Mouse (Mus musculus) embryonic facial prominence, embryonic 12.5 days (tissue): ENCODE data around the gene Nrxn1. TPM values are rescaled to one million over a fixed set of nuclear protein-coding genes. Genes with fewer than 3 reads are reported as not detected.
"Not testable (repeated sequence)": the region's sequence is repeated elsewhere in the genome, so short reads cannot be mapped to it uniquely, and the experiment has no call there.

ENCODE experiments used
- ATAC-seq: fragments of 200-750 bp; cut with Nextera tagmentation; 2 replicates; pipeline ENCODE4 v1.8.0; 2017; ENCODE audit not compliant: insufficient number of reproducible peaks, insufficient read depth, low FRiP score, low TSS enrichment
- H3K27ac ChIP-seq: fragments of 300-500 bp; sonication (generic); 2 replicates; pipeline ENCODE4 v1.5.1; 2016; ENCODE audit warnings: mild to moderate bottlenecking
- H3K27me3 ChIP-seq: fragments of 300-500 bp; sonication (generic); 2 replicates; pipeline ENCODE4 v1.6.1; 2016; ENCODE audit warnings: mild to moderate bottlenecking, moderate library complexity
- H3K36me3 ChIP-seq: fragments of 300-500 bp; sonication (generic); 2 replicates; pipeline ENCODE4 v1.6.1; 2016; ENCODE audit warnings: mild to moderate bottlenecking
- H3K4me1 ChIP-seq: fragments of 300-500 bp; sonication (generic); 2 replicates; pipeline ENCODE4 v1.6.1; 2016
- H3K4me2 ChIP-seq: fragments of 300-500 bp; sonication (generic); replicated peaks from 2 replicates; pipeline ENCODE4 v1.6.1; 2016; ENCODE audit warnings: mild to moderate bottlenecking, moderate library complexity
- H3K4me3 ChIP-seq: fragments of 300-500 bp; sonication (generic); 2 replicates; pipeline ENCODE4 v1.5.1; 2016; ENCODE audit warnings: mild to moderate bottlenecking
- H3K9ac ChIP-seq: fragments of 300-500 bp; sonication (generic); 2 replicates; pipeline ENCODE4 v1.6.1; 2016; ENCODE audit warnings: mild to moderate bottlenecking, moderate library complexity
- H3K9me3 ChIP-seq: fragments of 300-500 bp; sonication (generic); 2 replicates; pipeline ENCODE4 v1.6.1; 2016; ENCODE audit warnings: mild to moderate bottlenecking, moderate library complexity
- WGBS: fragments of 180-500 bp; shearing (Covaris S2); methylation state at CpG from one replicate; pipeline ENCODE4 v1.1.7; 2016; 5-methylcytosine and 5-hydroxymethylcytosine counted together
- polyA plus RNA-seq: library from polyadenylated mRNA; unstranded; fragments of >200 nt; fragmentation: Nextera tagmentation; extraction: Ambion mirVana; gene quantifications from 2 replicates; pipeline ENCODE4 v1.2.1, GENCODE M21; 2016

Nrxn1 gene
- polyA plus RNA-seq, 1 experiment from 2014 or later = 11.6 TPM

DNA sequence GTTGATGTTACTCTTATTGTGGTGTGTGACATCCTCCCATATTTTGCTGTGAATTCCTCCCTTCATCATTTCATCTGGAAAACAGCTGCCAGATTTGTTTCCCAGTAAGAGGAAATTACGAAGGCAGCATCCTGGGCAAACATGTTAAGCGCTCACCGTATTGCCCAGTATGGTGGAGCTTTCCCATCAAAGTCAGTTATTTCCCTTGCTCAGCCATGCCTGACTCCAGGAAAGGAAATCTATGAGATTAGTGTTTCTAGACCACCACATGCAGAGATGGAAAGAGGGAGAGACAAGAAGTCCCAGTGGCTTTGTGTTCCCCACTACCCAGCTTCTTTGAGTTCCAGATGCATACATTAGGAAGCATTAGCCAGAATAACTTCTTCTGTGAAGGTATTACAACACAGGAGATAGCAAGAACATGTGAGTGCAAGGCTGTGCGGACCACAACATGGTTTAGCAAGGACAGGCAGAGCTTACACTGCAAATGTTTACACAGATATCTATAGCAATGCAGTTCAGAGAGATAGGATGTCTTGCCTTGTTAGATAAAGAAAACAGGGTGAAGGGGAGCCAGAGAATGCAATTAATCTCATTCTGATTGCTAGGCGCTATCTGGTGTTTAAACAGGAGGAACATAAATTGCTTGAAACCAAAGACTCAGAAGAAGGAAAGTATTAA, 839.3 kb downstream of the Nrxn1 start:
- WGBS = 55% methylated on average over 5 of the region's 5 CpGs
- no peaks in the 10 kb centered on the region for H3K36me3 ChIP-seq
- no peaks in the 10 kb centered on the region for H3K9me3 ChIP-seq
- no peak overlapping the region for H3K27ac ChIP-seq
- no peak for ATAC-seq
- no peaks in the 10 kb centered on the region for H3K27me3 ChIP-seq
- H3K4me3 ChIP-seq = no peak overlapping the region
- no peaks in the 10 kb centered on the region for H3K4me1 ChIP-seq
- H3K4me2 ChIP-seq = no peak overlapping the region
- no peak overlapping the region for H3K9ac ChIP-seq

DNA sequence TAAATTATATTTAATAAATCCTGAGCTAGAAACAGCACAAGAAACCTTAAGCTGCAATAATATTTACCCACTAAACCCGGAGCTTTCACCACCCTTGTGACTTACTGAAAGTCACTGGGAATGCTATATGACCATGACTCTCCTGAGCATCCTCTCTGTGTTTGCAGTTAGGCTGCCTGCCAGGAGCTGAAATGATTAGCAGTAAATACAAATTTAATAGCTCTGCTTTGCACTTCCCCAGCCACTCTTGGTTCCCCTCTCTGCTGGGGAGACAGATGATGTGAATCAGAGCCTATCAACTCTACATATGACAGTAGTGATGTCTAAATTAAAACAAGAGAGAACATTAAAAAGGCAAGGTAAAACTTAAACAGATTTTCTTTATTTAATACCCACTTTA, 840.7 kb downstream of the Nrxn1 start:
- H3K9ac ChIP-seq = no peak overlapping the region
- no peak for ATAC-seq
- H3K27ac ChIP-seq = no peak overlapping the region
- no peaks in the 10 kb centered on the region for H3K9me3 ChIP-seq
- no peaks in the 10 kb centered on the region for H3K4me1 ChIP-seq
- no peak overlapping the region for H3K4me3 ChIP-seq
- H3K27me3 ChIP-seq = no peaks in the 10 kb centered on the region
- H3K36me3 ChIP-seq = no peaks in the 10 kb centered on the region
- 56% methylated on average over 1 of the region's 1 CpGs for WGBS
- H3K4me2 ChIP-seq = no peak overlapping the region

DNA sequence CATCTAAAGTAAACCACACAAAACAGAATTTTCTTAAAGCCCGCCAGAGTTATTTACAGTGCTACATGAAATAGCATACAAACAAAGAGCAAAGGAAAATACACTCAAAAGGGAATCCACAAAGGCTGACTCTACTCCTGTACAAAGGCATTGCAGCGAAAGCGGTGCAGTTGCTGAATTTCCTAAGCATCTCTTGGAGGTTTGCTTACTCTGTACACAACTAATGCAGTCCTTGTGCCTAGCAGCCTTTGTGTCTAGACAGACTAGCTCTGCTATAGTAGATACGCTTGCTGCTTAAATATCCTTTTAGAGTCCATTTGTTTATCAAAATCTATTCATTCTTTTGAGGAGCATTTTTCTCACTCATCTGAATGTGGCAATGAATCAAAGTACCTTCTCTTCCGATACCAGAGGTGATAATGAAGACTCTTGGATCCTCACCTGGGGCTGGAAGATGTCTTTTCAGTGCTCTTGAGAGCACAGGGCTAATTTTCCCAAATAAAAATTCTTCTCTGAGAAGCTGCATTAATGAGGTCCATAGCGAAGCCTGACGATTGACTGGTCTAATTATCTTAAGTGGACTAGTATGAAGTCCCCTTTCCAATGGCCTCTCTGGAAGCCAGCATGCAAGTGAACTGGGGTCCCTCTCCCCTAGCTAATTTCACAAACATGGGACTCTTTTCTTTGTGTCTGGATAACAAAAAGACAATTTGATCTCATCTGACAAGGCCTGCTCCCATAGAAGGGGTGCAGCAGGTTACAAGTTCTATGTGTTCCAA, 845.6 kb downstream of the Nrxn1 start:
- WGBS = 86% methylated on average over 7 of the region's 7 CpGs
- no peak overlapping the region for H3K9ac ChIP-seq
- no peaks in the 10 kb centered on the region for H3K27me3 ChIP-seq
- no peaks in the 10 kb centered on the region for H3K4me1 ChIP-seq
- H3K4me3 ChIP-seq = no peak overlapping the region
- H3K27ac ChIP-seq = no peak overlapping the region
- no peak for ATAC-seq
- no peaks in the 10 kb centered on the region for H3K36me3 ChIP-seq
- no peak overlapping the region for H3K4me2 ChIP-seq
- no peaks in the 10 kb centered on the region for H3K9me3 ChIP-seq

DNA sequence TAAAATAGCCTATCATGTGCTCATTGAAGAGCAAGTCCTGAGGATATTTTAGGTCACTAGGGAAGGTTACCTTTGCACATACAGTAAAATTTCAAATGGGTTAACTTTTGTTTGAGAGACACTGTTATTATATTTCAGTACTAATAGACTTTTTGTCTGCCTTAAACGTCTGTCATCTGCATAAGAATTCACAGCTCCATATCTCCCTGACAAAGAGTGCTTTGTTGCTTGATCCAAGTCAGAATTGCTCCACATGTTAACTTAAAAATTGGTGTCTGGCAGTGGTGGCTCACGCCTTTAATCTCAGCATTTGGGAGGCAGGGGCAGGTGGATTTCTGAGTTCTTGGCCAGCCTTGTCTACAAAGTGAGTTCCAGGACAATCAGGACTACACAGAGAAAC, 848.5 kb downstream of the Nrxn1 start:
- WGBS = 51% methylated on average over 2 of the region's 2 CpGs
- no peaks in the 10 kb centered on the region for H3K27me3 ChIP-seq
- no peak for ATAC-seq

DNA sequence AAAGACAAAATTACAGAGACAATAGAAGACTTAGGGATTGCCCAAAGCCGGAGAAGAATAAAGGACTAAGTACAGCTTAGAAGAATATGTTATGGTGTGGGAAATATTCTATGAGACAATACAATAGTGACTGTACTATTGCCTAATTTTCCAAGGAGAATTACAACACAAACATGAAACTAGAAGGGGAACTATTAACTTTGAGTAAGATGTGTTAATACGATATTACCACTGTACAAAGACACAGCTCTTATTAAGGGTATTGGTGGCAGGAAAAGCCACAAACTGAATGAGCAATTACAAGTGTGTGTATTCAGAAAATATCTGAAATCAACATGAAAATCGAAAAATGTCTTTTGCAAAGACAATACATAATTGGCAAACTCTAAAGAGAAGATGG, 853.9 kb downstream of the Nrxn1 start:
- no peaks in the 10 kb centered on the region for H3K36me3 ChIP-seq
- 78% methylated on average over 3 of the region's 3 CpGs for WGBS
- no peak overlapping the region for H3K9ac ChIP-seq
- H3K27me3 ChIP-seq = no peaks in the 10 kb centered on the region
- H3K4me3 ChIP-seq = no peak overlapping the region
- H3K9me3 ChIP-seq = no peaks in the 10 kb centered on the region
- no peaks in the 10 kb centered on the region for H3K4me1 ChIP-seq
- H3K4me2 ChIP-seq = no peak overlapping the region
- no peak for ATAC-seq
- no peak overlapping the region for H3K27ac ChIP-seq

More for the DNA sequence above, 848.5 kb downstream of the Nrxn1 start:
- Histone ChIP-seq H3K4me2 (no peak overlapping the region), H3K36me3 (no peaks in the 10 kb centered on the region), H3K4me3 (no peak overlapping the region), H3K9ac (no peak overlapping the region), H3K27ac (no peak overlapping the region), H3K9me3 (no peaks in the 10 kb centered on the region), H3K4me1 (no peaks in the 10 kb centered on the region)

DNA sequence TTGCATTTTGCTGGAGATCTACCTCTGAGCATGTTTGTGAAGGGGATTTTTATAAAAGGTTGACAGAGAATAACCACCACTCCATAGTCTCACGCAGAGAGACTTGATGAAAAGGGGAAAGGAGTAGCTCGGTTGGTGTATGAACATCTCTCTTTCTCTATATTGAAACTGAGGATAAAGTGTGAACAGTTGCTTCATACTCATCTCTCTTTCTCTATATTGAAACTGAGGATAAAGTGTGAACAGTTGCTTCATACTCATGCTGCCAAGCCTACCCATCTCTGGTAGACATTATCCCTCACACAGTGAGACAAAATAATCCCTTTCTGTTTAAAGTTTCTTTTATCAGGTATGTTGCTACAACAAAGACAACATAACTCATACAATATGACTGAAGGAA, 854.4 kb downstream of the Nrxn1 start:
- H3K27me3 ChIP-seq = no peaks in the 10 kb centered on the region
- no peak overlapping the region for H3K4me2 ChIP-seq
- ATAC-seq = no peak
- H3K36me3 ChIP-seq = no peaks in the 10 kb centered on the region
- WGBS = 97% methylated on average over 2 of the region's 2 CpGs
- H3K9me3 ChIP-seq = no peaks in the 10 kb centered on the region
- H3K27ac ChIP-seq = no peak overlapping the region
- no peak overlapping the region for H3K4me3 ChIP-seq
- no peaks in the 10 kb centered on the region for H3K4me1 ChIP-seq
- H3K9ac ChIP-seq = no peak overlapping the region

DNA sequence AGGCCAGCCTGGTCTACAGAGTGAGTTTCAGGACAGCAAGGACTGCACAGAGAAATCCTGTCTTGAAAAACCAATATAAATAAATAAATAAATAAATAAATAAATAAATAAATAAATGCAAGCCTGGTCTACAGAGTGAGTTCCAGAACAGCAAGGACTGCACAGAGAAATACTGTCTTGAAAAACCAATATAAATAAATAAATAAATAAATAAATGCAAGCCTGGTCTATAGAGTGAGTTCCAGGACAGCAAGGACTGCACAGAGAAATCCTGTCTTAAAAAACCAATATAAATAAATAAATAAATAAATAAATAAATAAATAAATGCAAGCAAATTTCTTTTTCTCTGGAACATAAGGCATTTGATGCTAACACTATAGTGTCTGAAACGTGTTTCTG, 857.2 kb downstream of the Nrxn1 start:
- not testable (repeated sequence) for H3K9ac ChIP-seq, H3K4me3 ChIP-seq, H3K9me3 ChIP-seq, H3K27ac ChIP-seq, H3K4me1 ChIP-seq, H3K27me3 ChIP-seq, H3K36me3 ChIP-seq, ATAC-seq, H3K4me2 ChIP-seq
- WGBS = 82% methylated on average over 1 of the region's 1 CpGs

DNA sequence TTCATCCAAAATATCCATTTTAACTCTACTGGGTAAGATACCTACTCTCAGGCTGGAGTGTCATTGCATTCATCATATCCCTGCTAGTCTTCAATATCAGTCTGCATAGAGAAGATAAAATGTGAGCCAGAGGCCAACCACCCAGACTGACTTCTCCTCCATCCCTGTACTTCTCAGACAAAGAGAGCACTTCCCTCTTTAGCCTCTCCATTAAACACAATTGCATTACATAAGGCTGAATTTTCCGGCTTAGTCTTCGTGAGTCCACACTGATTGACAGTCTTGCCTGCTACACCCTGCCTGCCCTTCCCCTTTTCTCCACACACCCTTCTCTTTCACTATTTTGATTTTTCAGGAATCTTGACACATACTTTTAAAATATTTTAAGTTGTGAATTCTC, 858.1 kb downstream of the Nrxn1 start:
- ATAC-seq = no peak
- 76% methylated on average over 2 of the region's 2 CpGs for whole genome bisulfite sequencing

DNA sequence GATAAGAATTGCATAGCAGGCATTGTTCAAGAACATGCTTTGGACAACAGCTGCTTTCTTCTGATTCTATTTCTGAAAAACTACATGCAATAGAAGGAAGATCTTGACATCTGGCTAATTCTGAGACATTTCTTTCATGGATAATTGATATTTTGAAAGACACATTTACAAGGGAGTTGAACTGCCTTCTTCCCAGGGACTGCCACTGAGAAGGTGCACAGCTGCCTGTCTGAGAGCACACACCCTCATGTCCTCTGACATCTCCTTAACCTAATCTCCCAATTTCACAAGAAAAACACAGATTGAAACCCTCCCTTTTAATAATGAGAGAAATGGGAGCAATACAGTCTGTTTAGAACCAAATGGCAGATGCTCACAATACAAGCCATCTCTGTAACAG, 884.3 kb downstream of the Nrxn1 start:
- ATAC-seq = no peak
- H3K9ac ChIP-seq = no peak overlapping the region
- H3K9me3 ChIP-seq = no peaks in the 10 kb centered on the region
- no peaks in the 10 kb centered on the region for H3K4me1 ChIP-seq
- H3K27me3 ChIP-seq = no peaks in the 10 kb centered on the region
- H3K27ac ChIP-seq = no peak overlapping the region
- H3K36me3 ChIP-seq = no peaks in the 10 kb centered on the region
- H3K4me2 ChIP-seq = no peak overlapping the region
- no peak overlapping the region for H3K4me3 ChIP-seq

More for the DNA sequence above, 858.1 kb downstream of the Nrxn1 start:
- Histone ChIP-seq H3K27ac (no peak overlapping the region), H3K4me1 (no peaks in the 10 kb centered on the region), H3K9me3 (no peaks in the 10 kb centered on the region), H3K27me3 (no peaks in the 10 kb centered on the region), H3K4me3 (no peak overlapping the region), H3K36me3 (no peaks in the 10 kb centered on the region), H3K4me2 (no peak overlapping the region), H3K9ac (no peak overlapping the region)

DNA sequence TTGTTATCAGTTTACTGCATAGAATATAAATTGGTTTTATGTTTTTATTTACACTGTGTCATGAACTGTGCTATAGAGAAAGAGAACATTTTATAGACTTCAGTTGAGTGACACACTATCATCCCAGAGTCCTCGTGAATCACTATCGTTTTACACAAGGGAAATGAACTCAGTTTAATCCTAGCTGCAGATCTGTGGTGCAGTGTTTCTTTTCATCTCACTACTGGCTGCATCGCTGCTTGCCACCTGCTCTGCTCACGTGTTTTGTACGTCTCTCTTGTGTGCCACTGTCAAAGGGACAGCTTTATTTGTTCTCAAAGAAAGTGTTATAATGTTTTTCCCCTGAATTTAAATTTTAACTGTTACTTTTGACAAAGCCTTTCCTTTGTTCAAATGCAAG, 885.3 kb downstream of the Nrxn1 start:
- H3K4me1 ChIP-seq = no peaks in the 10 kb centered on the region
- no peaks in the 10 kb centered on the region for H3K9me3 ChIP-seq
- no peak overlapping the region for H3K4me2 ChIP-seq
- WGBS = 72% methylated on average over 5 of the region's 5 CpGs
- no peak overlapping the region for H3K9ac ChIP-seq
- no peaks in the 10 kb centered on the region for H3K36me3 ChIP-seq
- no peak for ATAC-seq
- H3K27ac ChIP-seq = no peak overlapping the region
- no peak overlapping the region for H3K4me3 ChIP-seq
- no peaks in the 10 kb centered on the region for H3K27me3 ChIP-seq

DNA sequence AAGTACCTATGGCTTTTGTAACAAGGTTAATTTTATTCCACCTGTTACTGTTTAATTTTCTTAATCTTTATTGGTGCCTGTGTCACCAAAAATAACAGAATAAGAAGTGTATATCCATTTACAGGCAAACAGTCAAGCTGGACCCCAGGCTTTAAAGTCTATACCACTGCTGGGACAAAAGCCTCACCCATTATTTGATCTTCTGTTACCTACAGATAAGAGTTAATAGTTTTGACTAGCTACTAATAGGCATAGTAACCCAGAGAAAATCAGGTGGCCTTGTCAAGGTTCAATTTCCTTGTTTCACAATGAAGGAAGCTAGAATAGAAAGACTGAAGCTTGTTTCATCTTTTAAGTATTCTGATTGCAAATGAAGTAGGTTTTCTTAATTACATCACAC, 888.9 kb downstream of the Nrxn1 start:
- H3K36me3 ChIP-seq = no peaks in the 10 kb centered on the region
- H3K4me1 ChIP-seq = no peaks in the 10 kb centered on the region
- H3K27me3 ChIP-seq = no peaks in the 10 kb centered on the region
- H3K27ac ChIP-seq = no peak overlapping the region
- H3K9ac ChIP-seq = no peak overlapping the region
- H3K9me3 ChIP-seq = no peaks in the 10 kb centered on the region
- H3K4me2 ChIP-seq = no peak overlapping the region
- ATAC-seq = no peak
- no peak overlapping the region for H3K4me3 ChIP-seq

DNA sequence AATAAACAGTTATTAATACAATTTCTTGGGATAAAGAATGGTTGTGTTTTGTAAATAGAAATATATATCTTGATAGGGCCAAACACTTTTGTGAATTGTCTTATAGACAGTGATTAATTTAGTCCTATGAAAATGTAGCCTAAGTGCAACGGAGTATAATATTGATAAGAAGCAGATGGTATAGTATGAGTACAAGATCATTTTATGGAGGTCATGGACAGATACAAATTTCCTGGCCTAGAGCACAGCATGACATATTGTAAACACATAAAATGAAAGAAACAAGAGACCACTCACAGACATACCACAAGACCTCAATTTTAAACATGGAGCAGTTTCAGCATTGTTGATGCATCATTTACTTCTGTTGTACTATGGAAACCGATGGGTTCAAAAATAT, 890.1 kb downstream of the Nrxn1 start:
- no peaks in the 10 kb centered on the region for H3K9me3 ChIP-seq
- no peak overlapping the region for H3K27ac ChIP-seq
- no peak overlapping the region for H3K4me2 ChIP-seq
- WGBS = 78% methylated on average over 2 of the region's 2 CpGs
- no peaks in the 10 kb centered on the region for H3K36me3 ChIP-seq
- no peak for ATAC-seq
- no peaks in the 10 kb centered on the region for H3K27me3 ChIP-seq
- no peak overlapping the region for H3K4me3 ChIP-seq
- no peak overlapping the region for H3K9ac ChIP-seq
- H3K4me1 ChIP-seq = no peaks in the 10 kb centered on the region
